8 mouse cellular contexts compared by ENCODE assay signal in genomic region chr15:99457606-99458401, GRCm38 (mm10). TPM values are rescaled to one million over a fixed set of nuclear protein-coding genes. Genes with fewer than 3 reads are reported as not detected.
A peak's percentile ranks its signal among the peaks of the same experiment; 100 is the strongest.
DNase-seq lines count a peak whose midpoint lies in the region; ATAC-seq and TF ChIP-seq lines count a peak whose summit lies in the region.

TSS of gene Nckap5l (minus strand) at chr15:99457748.

- no peaks in the 10 kb centered on the region for H3K27me3 ChIP-seq in forebrain, embryonic 14.5 days (replicated peaks; ENCODE audit: control insufficient read depth, insufficient read depth, low read length)
- H3K27me3 ChIP-seq in lung, embryonic 15.5 days, result no peaks in the 10 kb centered on the region

- no peaks in the 10 kb centered on the region for H3K9me3 ChIP-seq in forebrain, embryonic 14.5 days (replicated peaks; ENCODE audit: control insufficient read depth, low read length)
- no peaks in the 10 kb centered on the region for H3K9me3 ChIP-seq in lung, embryonic 15.5 days

- H3K4me3 ChIP-seq in forebrain, embryonic 14.5 days (ENCODE audit: low read depth, low read length), result peak within 1 kb of the TSS; percentile 87
- peak within 1 kb of the TSS; percentile 96 for H3K4me3 ChIP-seq in layer of hippocampus, adult 2 months
- H3K4me3 ChIP-seq in lung, embryonic 15.5 days, result peak within 1 kb of the TSS; percentile 81

- peak within 1 kb of the TSS; percentile 60 for H3K4me2 ChIP-seq in forebrain, embryonic 14.5 days (ENCODE audit: low read length)
- peak within 1 kb of the TSS; percentile 81 for H3K4me2 ChIP-seq in lung, embryonic 15.5 days

- ATAC-seq in cerebellum, adult (ENCODE audit: insufficient number of reproducible peaks, low FRiP score, low TSS enrichment), result peak; percentile 79
- peak; percentile 96 for ATAC-seq in forebrain, embryonic 14.5 days
- ATAC-seq in lung, embryonic 15.5 days (ENCODE audit: borderline replicate concordance, extremely low read depth, low FRiP score, low TSS enrichment), result peak; percentile 94

- H3K27ac ChIP-seq in forebrain, embryonic 14.5 days (ENCODE audit: low read depth, low read length), result peak within 1 kb of the TSS; percentile 88
- H3K27ac ChIP-seq in layer of hippocampus, adult 2 months, result peak within 1 kb of the TSS; percentile 95
- peak within 1 kb of the TSS; percentile 89 for H3K27ac ChIP-seq in lung, embryonic 15.5 days

- WGBS in forebrain, embryonic 14.5 days, result under 1% methylated on average over 45 of the region's 45 CpGs
- under 1% methylated on average over 45 of the region's 45 CpGs for WGBS in lung, embryonic 15.5 days

- 0 out of 2 replicates have a peak, but pooled peaks have one; percentile 13 for TF ChIP-seq CTCF in layer of hippocampus, adult 2 months (conservative IDR thresholded peaks at IDR 0.05)

- DNase-seq in ES-CJ7 (ENCODE audit: low read depth, low spot score), result peak; percentile 96
- peak; percentile 95 for DNase-seq in forebrain, embryonic 14.5 days (ENCODE audit: low spot score)
- DNase-seq in heart, postnatal 25 days (ENCODE audit: low spot score), result peak; percentile 87
- DNase-seq in layer of hippocampus, adult 2 months (ENCODE audit: low spot score in 2 of 2), result peak; percentile 91 to 92
- peak; percentile 90 for DNase-seq in ovary, adult 18-20 months (ENCODE audit: low spot score)
- DNase-seq in thymus, postnatal 0 days (ENCODE audit: low spot score), result peak; percentile 95

- intact Hi-C loops in heart, postnatal 25 days (cut with DNase I), result no loop called here

- H3K36me3 ChIP-seq in forebrain, embryonic 14.5 days (ENCODE audit: control insufficient read depth, insufficient read depth, low read length), result 0 out of 2 replicates have a peak, but pooled peaks cover 3% of the 10 kb centered on the region
- H3K36me3 ChIP-seq in lung, embryonic 15.5 days, result peaks cover 4% of the 10 kb centered on the region; the same call in 1 of the 2 replicates

- H3K4me1 ChIP-seq in forebrain, embryonic 14.5 days (ENCODE audit: control insufficient read depth, insufficient read depth, low read length), result peaks cover 22% of the 10 kb centered on the region
- peaks cover 43% of the 10 kb centered on the region for H3K4me1 ChIP-seq in lung, embryonic 15.5 days

- H3K9ac ChIP-seq in forebrain, embryonic 14.5 days (ENCODE audit: low read length), result peak within 1 kb of the TSS; percentile 78
- H3K9ac ChIP-seq in lung, embryonic 15.5 days, result peak within 1 kb of the TSS; percentile 61

RNA-seq across cellular contexts. Expression of gene Nckap5l, which starts in this region (rescaled TPM):
- polyA plus RNA-seq in forebrain, embryonic 14.5 days (2014; fragmentation: Nextera tagmentation; extraction: Ambion mirVana), result 9.1 and 12.4 TPM in 2 replicates
- 1 to 10 TPM; 6.4 to 7.6 TPM for total RNA-seq in heart, postnatal 25 days (2021)
- 10 to 100 TPM; 17.1 to 18.5 TPM for total RNA-seq in layer of hippocampus, adult 2 months (2021)
- 8.7 and 11.6 TPM in 2 replicates for polyA plus RNA-seq in lung, embryonic 15.5 days (2015; fragmentation: Nextera tagmentation; extraction: Ambion mirVana)
- polyA plus RNA-seq in thymus, postnatal 0 days (2015; fragmentation: Nextera tagmentation; extraction: Ambion mirVana), result 5.7 and 6.0 TPM in 2 replicates

Comparison
In these comparisons a context has a peak if more than half of its experiments do, and no peak if none do; other contexts are left out.
1. Peak in every context shown above with its lines: DNase-seq, ATAC-seq, H3K4me3 ChIP-seq and H3K27ac ChIP-seq.